Mouse (Mus musculus) G1E (cell line): ENCODE data around the gene Hormad2. TPM values are rescaled to one million over a fixed set of nuclear protein-coding genes. Genes with fewer than 3 reads are reported as not detected.

ENCODE experiments used
- ATAC-seq: 2 replicates; pipeline ENCODE4 v1.8.0; 2016; ENCODE audit warnings: mild to moderate bottlenecking; ENCODE audit not compliant: insufficient number of reproducible peaks, poor library complexity, low FRiP score, severe bottlenecking; ENCODE audit errors: extremely low read depth
- DNase-seq: peaks from one replicate; pipeline ENCODE4 v3.0.0; 2012; ENCODE audit warnings: low spot score
- H3K27me3 ChIP-seq: 2 replicates; pipeline ENCODE4 v1.6.1; 2012; ENCODE audit warnings: mild to moderate bottlenecking, low read length, inconsistent platforms; ENCODE audit not compliant: insufficient read depth
- H3K36me3 ChIP-seq: replicated peaks from 2 replicates; pipeline ENCODE3; 2012; ENCODE audit warnings: mild to moderate bottlenecking, inconsistent platforms
- H3K4me1 ChIP-seq: 2 replicates; pipeline ENCODE4 v1.6.1; 2012; ENCODE audit warnings: low read depth, low read length, inconsistent platforms, mixed read lengths; ENCODE audit not compliant: insufficient read depth
- H3K4me3 ChIP-seq: 2 replicates; pipeline ENCODE4 v1.5.1; 2012; ENCODE audit warnings: low read depth, mild to moderate bottlenecking, inconsistent platforms, low read length, moderate library complexity, mixed read lengths
- H3K9me3 ChIP-seq: replicated peaks from 2 replicates; pipeline ENCODE4 v1.6.1; 2012; ENCODE audit warnings: inconsistent platforms
- CTCF ChIP-seq: IDR thresholded peaks from 2 replicates; pipeline ENCODE4 v1.5.1; 2012; ENCODE audit warnings: low read depth, low read length, inconsistent platforms, mixed read lengths
- GATA1 ChIP-seq: IDR thresholded peaks from 2 replicates; pipeline ENCODE4 v1.6.1; 2012; ENCODE audit warnings: borderline replicate concordance, low read length, inconsistent platforms, mixed read lengths
- GATA2 ChIP-seq: IDR thresholded peaks from 2 replicates; pipeline ENCODE4 v1.6.1; 2012; ENCODE audit warnings: low read depth, low read length, inconsistent platforms, borderline replicate concordance
- POLR2AphosphoS5 ChIP-seq: IDR thresholded peaks from 2 replicates; pipeline ENCODE4 v1.6.1; 2012; ENCODE audit warnings: low read depth, low read length, inconsistent platforms; ENCODE audit not compliant: insufficient replicate concordance
- TAL1 ChIP-seq: conservative IDR thresholded peaks from 2 replicates; pipeline ENCODE4 v1.6.1; 2012; ENCODE audit warnings: low read depth, low read length, inconsistent platforms, mixed read lengths
- polyA plus RNA-seq: library from polyadenylated mRNA; stranded (reverse); fragments of >175 nt; gene quantifications from 2 replicates; pipeline ENCODE4 v1.2.3, GENCODE M21; 2012
- total RNA-seq, 2 experiments: library from RNA; stranded (forward) in 1 of 2; stranded (reverse) in 1 of 2; fragments of 200-1000 nt in 1 of 2; fragments of >200 nt in 1 of 2; fragmentation: Nextera tagmentation in 1 of 2; gene quantifications; 2 replicates each; pipeline ENCODE4 v1.2.3; 2014 to 2017

Gene Hormad2
- total and polyA plus RNA-seq, 3 experiments = 8.6 to 85.0 (median 24.6) TPM

- peaks cover 92% of the 10 kb centered on the region for H3K36me3 ChIP-seq
- no peaks in the 10 kb centered on the region for H3K9me3 ChIP-seq
- DNase-seq (no peak), ATAC-seq (no peak)
- H3K4me1 ChIP-seq = peaks cover 12% of the 10 kb centered on the region
- H3K4me3 ChIP-seq = no peak overlapping the region
- H3K27me3 ChIP-seq = no peaks in the 10 kb centered on the region
- TF ChIP-seq GATA1 (no peak), TAL1 (no peak)
Observed at GRCm38 (mm10) chr11:4482641-4483040, 41.7 kb upstream of the Hormad2 start.

GRCm38 (mm10) chr11:4476184-4476697 is 35.3 kb upstream of the Hormad2 start:
- TF ChIP-seq CTCF (no peak), POLR2AphosphoS5 (no peak), GATA2 (no peak), GATA1 (no peak), TAL1 (no peak)
- ATAC-seq (no peak), DNase-seq (no peak)
- Histone ChIP-seq H3K36me3 (peaks cover 41% of the 10 kb centered on the region), H3K27me3 (peaks cover 15% of the 10 kb centered on the region), H3K4me1 (no peaks in the 10 kb centered on the region), H3K9me3 (no peaks in the 10 kb centered on the region), H3K4me3 (no peak overlapping the region)

- Histone ChIP-seq H3K4me1 (no peaks in the 10 kb centered on the region), H3K27me3 (peaks cover 25% of the 10 kb centered on the region), H3K9me3 (no peaks in the 10 kb centered on the region), H3K4me3 (no peak overlapping the region), H3K36me3 (peaks cover 13% of the 10 kb centered on the region)
- DNase-seq (no peak), ATAC-seq (no peak)
- TF ChIP-seq GATA2 (no peak), POLR2AphosphoS5 (no peak), CTCF (no peak), GATA1 (no peak), TAL1 (no peak)
Observed at GRCm38 (mm10) chr11:4472464-4473179, 31.7 kb upstream of the Hormad2 start.

GRCm38 (mm10) chr11:4471734-4472133 is 30.8 kb upstream of the Hormad2 start:
- Histone ChIP-seq H3K9me3 (no peaks in the 10 kb centered on the region), H3K27me3 (peaks cover 31% of the 10 kb centered on the region), H3K36me3 (peaks cover 6% of the 10 kb centered on the region), H3K4me1 (no peaks in the 10 kb centered on the region), H3K4me3 (no peak overlapping the region)
- no peak for ATAC-seq
- no peak for DNase-seq
- TF ChIP-seq POLR2AphosphoS5 = no peak
- no peak for TF ChIP-seq TAL1
- no peak for TF ChIP-seq GATA2
- no peak for TF ChIP-seq CTCF
- TF ChIP-seq GATA1 = no peak

GRCm38 (mm10) chr11:4471251-4471650 is 30.3 kb upstream of the Hormad2 start:
- Histone ChIP-seq H3K4me3 (no peak overlapping the region), H3K4me1 (no peaks in the 10 kb centered on the region), H3K36me3 (peaks cover 5% of the 10 kb centered on the region), H3K27me3 (peaks cover 36% of the 10 kb centered on the region), H3K9me3 (no peaks in the 10 kb centered on the region)
- no peak for ATAC-seq
- TF ChIP-seq GATA1 (no peak), TAL1 (no peak), CTCF (no peak), POLR2AphosphoS5 (no peak), GATA2 (no peak)
- no peak for DNase-seq

- no peak for TF ChIP-seq GATA2
- TF ChIP-seq POLR2AphosphoS5 = no peak
- TF ChIP-seq TAL1 = no peak
- no peak for TF ChIP-seq GATA1
- no peak for TF ChIP-seq CTCF
- ATAC-seq (no peak), DNase-seq (no peak)
- Histone ChIP-seq H3K4me3 (no peak overlapping the region), H3K4me1 (no peaks in the 10 kb centered on the region), H3K36me3 (no peaks in the 10 kb centered on the region), H3K27me3 (peaks cover 48% of the 10 kb centered on the region), H3K9me3 (no peaks in the 10 kb centered on the region)
Observed at GRCm38 (mm10) chr11:4469091-4469490, 28.2 kb upstream of the Hormad2 start.
